Mouse (Mus musculus) C2C12 (cell line): ENCODE measurements around the gene Crtac1. TPM values are rescaled to one million over a fixed set of nuclear protein-coding genes. Genes with fewer than 3 reads are reported as not detected.

Source experiments
- H3K27me3 ChIP-seq: one replicate; pipeline ENCODE4 v1.6.1; 2011; ENCODE audit not compliant: control insufficient read depth, insufficient read depth, insufficient read length
- H3K36me3 ChIP-seq: one replicate; pipeline ENCODE4 v1.6.1; 2011; ENCODE audit not compliant: control insufficient read depth, insufficient read depth
- H3K4me3 ChIP-seq: one replicate; pipeline ENCODE4 v1.5.1; 2011; ENCODE audit warnings: mild to moderate bottlenecking, control low read depth; ENCODE audit not compliant: poor library complexity, insufficient read depth, severe bottlenecking
- H3K79me2 ChIP-seq: one replicate; pipeline ENCODE4 v1.6.1; 2011; ENCODE audit not compliant: control insufficient read depth, insufficient read depth
- H3K79me3 ChIP-seq: one replicate; pipeline ENCODE4 v1.6.1; 2011; ENCODE audit warnings: low read depth, control low read depth
- H3ac ChIP-seq: one replicate; pipeline ENCODE3; 2011; ENCODE audit warnings: low read depth; ENCODE audit not compliant: control insufficient read depth, insufficient read length
- CEBPB ChIP-seq: IDR thresholded peaks from one replicate; pipeline ENCODE4 v1.6.1; 2011; ENCODE audit warnings: low read depth, mild to moderate bottlenecking, control low read depth, moderate library complexity
- CTCF ChIP-seq: IDR thresholded peaks from one replicate; pipeline ENCODE4 v1.5.1; 2011; ENCODE audit not compliant: control insufficient read depth, insufficient read depth, insufficient read length
- FOSL1 ChIP-seq: IDR thresholded peaks from one replicate; pipeline ENCODE4 v1.8.0; 2011; ENCODE audit warnings: mild to moderate bottlenecking, low read length; ENCODE audit not compliant: poor library complexity, insufficient read depth, severe bottlenecking
- MAX ChIP-seq: IDR thresholded peaks from one replicate; pipeline ENCODE4 v1.6.1; 2011; ENCODE audit warnings: mild to moderate bottlenecking, control low read depth
- MYOD1 ChIP-seq: IDR thresholded peaks from one replicate; pipeline ENCODE4 v1.6.1; 2011; ENCODE audit warnings: low read depth; ENCODE audit not compliant: control insufficient read depth, insufficient read length
- MYOG ChIP-seq: IDR thresholded peaks from one replicate; pipeline ENCODE4 v1.6.1; 2011; ENCODE audit not compliant: control insufficient read depth, insufficient read length; ENCODE audit errors: extremely low read depth
- USF1 ChIP-seq: IDR thresholded peaks from one replicate; pipeline ENCODE4 v1.6.1; 2011; ENCODE audit warnings: low read depth, mild to moderate bottlenecking, control low read depth, moderate library complexity
- polyA plus RNA-seq: library from polyadenylated mRNA; unstranded; fragments of >200 nt; fragmentation: generic; extraction: Trizol; gene quantifications from one replicate; pipeline ENCODE4 v1.2.1, GENCODE M21; 2012; ENCODE audit warnings: missing spikeins

The Crtac1 gene
- polyA plus RNA-seq, 1 experiment, result not detected

DNA sequence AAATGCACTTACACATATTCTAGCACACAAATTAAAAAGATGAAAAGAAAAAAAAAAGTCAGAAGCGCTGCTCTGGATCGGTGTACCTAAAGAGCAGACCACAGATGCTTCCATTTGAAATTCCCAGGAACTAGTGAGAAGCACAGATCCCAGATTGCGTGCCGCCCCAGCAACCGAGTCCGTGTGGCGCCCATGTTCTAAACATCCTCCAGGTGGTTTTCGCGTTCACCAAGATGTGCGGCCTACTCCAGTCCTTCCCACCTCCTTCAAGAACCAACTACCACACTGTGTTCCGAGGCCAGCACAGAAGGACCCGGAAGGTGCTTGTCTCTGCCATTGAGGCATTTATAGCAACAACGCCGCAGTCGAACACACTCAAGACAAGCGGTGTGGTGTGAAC lies 76.1 kb downstream of the Crtac1 start:
- Histone ChIP-seq H3K4me3 (no peak overlapping the region), H3K79me3 (no peaks in the 10 kb centered on the region), H3K36me3 (no peaks in the 10 kb centered on the region), H3ac (no peak overlapping the region), H3K79me2 (no peaks in the 10 kb centered on the region), H3K27me3 (peaks cover 25% of the 10 kb centered on the region)
- TF ChIP-seq MAX, result no peak
- TF ChIP-seq CTCF, result no peak
- no peak for TF ChIP-seq MYOD1
- no peak for TF ChIP-seq FOSL1
- TF ChIP-seq USF1, result no peak
- TF ChIP-seq CEBPB, result no peak
- no peak for TF ChIP-seq MYOG

DNA sequence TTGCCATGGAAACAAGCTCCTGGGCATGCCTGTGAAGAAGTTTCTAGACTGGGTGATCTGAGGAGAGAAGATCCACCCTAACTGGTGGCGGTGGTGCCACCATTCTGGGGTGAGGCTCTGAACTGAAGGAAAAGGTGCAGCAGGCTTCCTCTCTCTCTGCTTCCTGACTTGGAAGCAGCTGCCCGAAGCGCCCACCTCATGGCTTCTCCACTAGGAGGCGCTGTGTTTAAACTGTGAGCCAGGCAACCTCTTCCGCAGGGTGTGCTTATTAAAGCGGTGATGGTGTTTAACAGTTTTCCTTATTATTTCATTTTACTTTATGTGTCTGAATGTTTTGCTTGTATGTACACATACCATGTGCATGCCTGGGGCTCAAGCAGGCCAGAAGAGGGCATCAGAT lies 90.4 kb downstream of the Crtac1 start:
- TF ChIP-seq MYOG (no peak), USF1 (no peak), MYOD1 (no peak), CTCF (no peak), FOSL1 (no peak), MAX (no peak), CEBPB (no peak)
- Histone ChIP-seq H3K79me2 (no peaks in the 10 kb centered on the region), H3ac (no peak overlapping the region), H3K79me3 (no peaks in the 10 kb centered on the region), H3K36me3 (no peaks in the 10 kb centered on the region), H3K4me3 (no peak overlapping the region), H3K27me3 (peaks cover 15% of the 10 kb centered on the region)

DNA sequence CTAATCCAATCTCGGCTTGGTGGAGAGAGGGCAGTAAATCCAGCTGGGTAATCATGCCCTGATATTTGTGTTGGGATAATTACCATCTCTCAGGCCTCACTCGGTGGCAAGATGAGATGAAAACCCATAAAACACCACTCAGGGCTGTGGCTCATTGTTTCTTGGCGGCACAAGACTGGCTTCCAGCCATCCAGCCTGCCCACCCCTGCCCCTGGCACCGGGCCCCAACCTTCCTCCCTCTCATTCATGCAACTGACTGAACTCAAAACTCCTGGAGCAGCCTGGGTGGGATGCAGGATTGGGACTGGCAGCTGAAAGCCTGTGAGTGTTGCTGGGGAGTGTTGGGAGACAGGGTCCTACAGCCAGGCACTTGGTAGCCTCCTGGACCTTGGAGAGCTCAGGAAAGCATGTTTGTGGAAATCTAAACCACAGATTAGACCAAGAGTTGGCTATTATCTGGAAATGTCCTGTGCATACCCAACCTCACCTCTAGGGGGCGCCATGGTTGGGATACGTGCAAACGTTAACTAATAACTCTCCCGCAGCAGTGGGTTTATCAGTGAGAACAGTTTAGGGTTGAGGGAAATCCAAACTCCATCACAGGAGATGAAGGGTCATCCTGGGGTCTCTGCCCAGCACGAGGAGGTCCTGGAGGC lies 99.4 kb downstream of the Crtac1 start:
- Histone ChIP-seq H3K27me3 (peaks cover 27% of the 10 kb centered on the region), H3K79me3 (no peaks in the 10 kb centered on the region), H3K36me3 (no peaks in the 10 kb centered on the region), H3K4me3 (no peak overlapping the region), H3K79me2 (no peaks in the 10 kb centered on the region), H3ac (no peak overlapping the region)
- no peak for TF ChIP-seq MYOD1
- TF ChIP-seq MYOG, result no peak
- no peak for TF ChIP-seq CEBPB
- TF ChIP-seq USF1, result no peak
- TF ChIP-seq MAX, result no peak
- no peak for TF ChIP-seq FOSL1
- TF ChIP-seq CTCF, result no peak

DNA sequence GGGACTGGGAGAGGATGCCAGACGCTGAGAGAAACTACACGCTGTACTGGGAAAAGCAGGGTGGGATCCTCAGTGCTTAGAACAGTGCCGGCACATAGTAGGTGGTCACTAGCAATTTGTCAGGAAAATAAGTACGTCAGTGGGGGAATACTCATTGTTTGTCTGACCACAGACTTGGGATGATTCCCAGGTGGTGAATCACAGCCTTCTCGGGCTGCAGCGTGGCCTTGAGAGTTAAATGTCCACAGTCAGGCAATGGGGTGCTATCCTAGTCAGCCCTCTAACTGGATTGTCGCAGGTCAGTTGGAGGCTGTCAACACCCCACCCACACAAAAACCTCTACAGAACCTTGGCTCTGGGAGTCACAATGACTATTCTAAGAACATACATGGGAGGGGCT lies 100.1 kb downstream of the Crtac1 start:
- no peaks in the 10 kb centered on the region for H3K79me3 ChIP-seq
- no peak overlapping the region for H3K4me3 ChIP-seq
- H3K27me3 ChIP-seq, result peaks cover 27% of the 10 kb centered on the region
- TF ChIP-seq MAX, result no peak
- TF ChIP-seq USF1, result no peak
- no peak for TF ChIP-seq CTCF
- no peak for TF ChIP-seq MYOG
- no peak for TF ChIP-seq FOSL1
- no peak for TF ChIP-seq MYOD1
- no peak for TF ChIP-seq CEBPB
- no peaks in the 10 kb centered on the region for H3K36me3 ChIP-seq
- no peaks in the 10 kb centered on the region for H3K79me2 ChIP-seq
- no peak overlapping the region for H3ac ChIP-seq

DNA sequence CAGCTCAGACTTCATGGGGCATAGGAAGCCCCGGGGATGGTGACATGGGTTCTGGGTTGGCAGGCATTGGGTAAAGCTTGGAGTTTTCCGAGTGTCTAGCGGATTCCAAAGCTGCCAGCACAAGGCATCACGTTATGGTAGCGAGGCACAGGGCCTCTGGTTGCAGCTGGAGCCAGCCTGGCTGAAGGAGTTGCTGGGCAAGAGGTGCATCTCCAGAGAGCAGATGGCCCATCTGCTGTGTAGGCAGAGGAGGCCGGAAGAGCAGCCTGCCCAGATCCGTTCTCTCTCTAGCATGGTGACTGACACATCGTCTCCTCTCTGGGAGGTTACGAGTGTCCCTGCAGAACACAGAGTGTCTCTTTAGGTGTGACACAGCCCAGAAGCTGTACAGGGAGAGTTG lies 103.4 kb downstream of the Crtac1 start:
- peaks cover 22% of the 10 kb centered on the region for H3K27me3 ChIP-seq
- TF ChIP-seq MYOG (no peak), MAX (no peak), USF1 (no peak), CEBPB (no peak)
- no peaks in the 10 kb centered on the region for H3K79me3 ChIP-seq
- no peak overlapping the region for H3K4me3 ChIP-seq
- H3K79me2 ChIP-seq, result no peaks in the 10 kb centered on the region
- H3ac ChIP-seq, result no peak overlapping the region
- no peaks in the 10 kb centered on the region for H3K36me3 ChIP-seq

DNA sequence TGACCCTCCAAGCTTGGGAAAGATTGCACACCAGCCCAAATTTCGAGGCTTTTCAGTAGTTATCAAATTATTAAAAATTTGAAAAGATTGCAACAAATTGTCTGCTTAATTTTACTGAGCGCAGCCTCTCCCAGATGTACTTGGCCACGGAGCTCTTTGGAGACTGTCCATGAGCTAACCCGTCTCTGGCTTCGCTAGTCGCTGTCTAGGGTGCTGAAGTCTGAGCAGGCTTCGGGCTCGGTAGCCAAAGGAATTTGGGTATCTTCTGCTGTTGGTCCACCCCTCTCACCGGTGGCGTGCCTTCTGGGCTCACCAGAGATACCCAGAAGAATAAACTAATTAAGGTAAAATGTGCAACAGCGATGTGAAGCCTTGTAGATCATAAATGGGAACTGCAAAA lies 105.7 kb downstream of the Crtac1 start:
- no peaks in the 10 kb centered on the region for H3K36me3 ChIP-seq
- no peaks in the 10 kb centered on the region for H3K79me3 ChIP-seq
- no peak overlapping the region for H3K4me3 ChIP-seq
- H3K27me3 ChIP-seq, result peaks cover 34% of the 10 kb centered on the region
- no peak overlapping the region for H3ac ChIP-seq
- no peak for TF ChIP-seq MAX
- no peak for TF ChIP-seq CEBPB
- no peak for TF ChIP-seq MYOG
- H3K79me2 ChIP-seq, result no peaks in the 10 kb centered on the region
